Mouse (Mus musculus) left cerebral cortex, postnatal 14 days (tissue): Measurements from ENCODE around the gene Lpxn. TPM values are rescaled to one million over a fixed set of nuclear protein-coding genes. Genes with fewer than 3 reads are reported as not detected.

Experiments used
- DNase-seq, 2 experiments: peaks; one replicate each; pipeline ENCODE4 v3.0.0; 2021 to 2022; ENCODE audit warnings: low spot score in 2 of 2, mixed read lengths in 1 of 2
- intact Hi-C: fragments of 180-260 bp; cut with DNase I; formaldehyde crosslinking; loops from one replicate; pipeline ENCODE4 v1.15.1; 2025
- long read RNA-seq, 2 experiments: library from polyadenylated mRNA; stranded (forward); transcript quantifications; one replicate each; pipeline ENCODE4 v2.0.0; 2021
- total RNA-seq, 2 experiments: library from RNA; stranded (reverse); gene quantifications; 2 replicates each; pipeline ENCODE4 v1.2.3; 2021

Gene Lpxn
- total RNA-seq, result 1 to 10 TPM; 1.2 to 2.1 TPM
- long read RNA-seq, experiment 1, partial matches to known transcripts, result 0 of 2 reads
- long read RNA-seq, experiment 1, other reads (novel, unspliced or antisense), result 0 of 2 reads
- long read RNA-seq, experiment 2, partial matches to known transcripts, result 0 of 3 reads
- long read RNA-seq, experiment 2, other reads (novel, unspliced or antisense), result 2 of 3 reads

DNA sequence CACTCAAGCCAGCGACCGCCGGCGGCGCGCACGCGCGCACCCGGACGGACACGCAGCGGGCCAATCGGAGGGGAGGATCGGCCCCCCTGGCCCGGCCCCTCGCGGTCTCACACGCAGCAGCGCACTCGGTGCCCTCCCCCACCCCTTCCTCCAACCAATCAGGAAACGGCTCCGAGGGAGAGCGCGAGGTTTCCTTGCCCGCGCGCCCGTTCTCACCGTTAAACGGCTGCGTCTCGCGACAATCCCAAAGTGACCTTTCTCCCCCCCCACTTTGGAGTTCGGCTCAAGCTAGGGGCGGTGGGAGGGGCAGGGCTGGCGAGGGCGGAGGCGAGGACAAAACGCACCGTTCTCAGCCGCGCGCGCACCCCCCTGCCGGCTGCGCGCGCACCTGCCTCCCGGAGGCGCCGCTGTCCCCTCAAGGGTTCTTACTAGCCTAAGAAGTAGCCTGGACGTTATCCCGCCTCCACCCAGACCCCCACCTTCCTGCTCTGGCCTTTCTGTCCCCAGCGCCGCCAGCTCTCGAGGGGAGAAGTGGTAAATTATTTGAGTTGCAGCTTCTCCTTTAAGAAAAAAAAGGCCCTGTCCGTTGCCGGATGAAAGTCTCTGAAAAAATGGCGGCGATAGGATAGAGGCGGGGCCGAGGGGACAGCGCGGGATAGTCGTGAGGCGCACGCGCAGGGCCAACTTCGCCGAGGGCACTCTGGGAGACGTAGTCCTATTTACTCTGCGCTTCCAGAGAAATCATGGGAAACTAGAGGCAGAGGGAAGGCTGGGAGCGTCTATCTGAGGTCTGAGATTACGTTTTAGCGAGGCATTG lies at the start of gene Lpxn, which contains the start of gene Zfp91:
Lpxn (plus strand) TSS at position 683 of the 817 bp plus-strand sequence.
Zfp91 (minus strand) TSS at position 616 of the 817 bp plus-strand sequence.
- intact Hi-C loops, result loop anchor here (2.0 to 10.0 kb wide), 4 partner anchors 73 to 781 kb away; no protein-coding TSS in a partner anchor
- DNase-seq, result peak; percentile 98 to 99

DNA sequence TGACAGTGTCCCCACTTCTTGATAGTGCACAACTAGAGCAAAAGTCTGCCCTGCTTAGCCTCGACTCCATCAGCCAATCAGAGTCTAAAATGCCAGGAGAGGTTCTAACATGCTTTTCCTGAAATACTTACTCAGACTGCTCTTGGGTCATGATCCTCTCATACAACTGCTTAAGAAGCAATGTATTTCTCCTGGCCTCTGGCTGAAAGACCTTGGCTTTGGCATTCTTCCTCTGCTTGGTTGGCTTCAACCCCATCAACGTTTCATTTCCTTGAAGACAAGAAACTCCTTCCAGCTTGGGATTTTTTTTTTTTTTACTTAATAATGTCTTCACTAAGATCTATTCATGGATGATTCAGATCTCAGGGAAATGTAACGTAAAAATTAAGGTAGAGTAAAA lies 39.7 kb upstream of the Lpxn start:
- DNase-seq, result no peak
- intact Hi-C loops, result no loop called here

DNA sequence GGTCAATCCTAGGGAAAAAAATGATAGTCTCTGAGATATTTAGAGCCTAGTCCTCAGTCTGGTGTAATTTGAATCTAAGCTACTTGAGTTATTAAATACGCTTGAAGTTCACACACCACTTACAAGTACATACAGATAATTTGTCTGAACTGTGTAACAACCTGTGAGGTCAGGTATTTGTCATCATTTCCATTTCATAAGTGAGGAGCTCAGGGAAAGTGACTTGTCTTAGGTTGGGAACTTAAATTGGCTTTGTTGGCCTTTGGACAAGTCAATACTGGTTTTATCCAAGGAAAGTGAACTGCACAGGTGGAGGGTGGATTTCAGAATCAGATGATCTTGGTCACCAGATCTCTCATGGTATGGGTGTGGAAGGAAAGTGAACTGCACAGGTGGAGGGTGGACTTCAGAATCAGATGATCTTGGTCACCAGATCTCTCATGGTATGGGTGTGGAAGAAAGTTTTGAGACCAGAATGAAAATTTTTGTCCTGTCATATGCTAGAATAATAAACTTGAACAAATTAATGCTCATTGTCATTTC lies 37.0 kb upstream of the Lpxn start:
- no peak for DNase-seq
- intact Hi-C loops, result no loop called here

- intact Hi-C loops, result no loop called here
- DNase-seq, result peak; percentile 25 to 55
Measured at GRCm38 (mm10) chr19:12759656-12760055, 36.3 kb upstream of the Lpxn start.

GRCm38 (mm10) chr19:12762212-12763130 lies 33.5 kb upstream of the Lpxn start:
- no peak for DNase-seq
- intact Hi-C loops, result no loop called here

DNA sequence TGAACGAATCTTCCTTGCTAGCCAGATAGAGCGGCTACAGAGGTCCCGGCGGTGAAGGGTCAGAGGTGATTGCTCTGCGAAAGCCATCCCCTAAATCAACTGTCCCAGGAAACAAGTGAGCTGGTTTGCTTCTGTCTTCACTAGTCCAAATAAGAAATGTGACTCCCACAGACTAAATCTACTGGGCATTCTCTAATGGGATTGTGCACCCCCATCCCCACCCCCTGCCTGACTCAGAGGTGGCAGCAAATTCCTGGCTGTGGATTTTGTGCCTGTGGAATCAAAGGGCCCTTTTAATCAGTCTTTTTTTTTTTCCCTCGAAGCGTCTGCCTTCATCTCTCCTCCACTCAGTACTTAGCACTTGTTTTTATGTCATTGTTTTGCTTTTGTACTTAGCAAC lies 30.7 kb upstream of the Lpxn start, which contains the start of gene Cntf:
Cntf (minus strand) TSS at position 325 of the 400 bp plus-strand sequence.
- no peak for DNase-seq
- intact Hi-C loops, result no loop called here

GRCm38 (mm10) chr19:12770888-12771287 lies 25.1 kb upstream of the Lpxn start:
- intact Hi-C loops, result no loop called here
- DNase-seq, result no peak

DNA sequence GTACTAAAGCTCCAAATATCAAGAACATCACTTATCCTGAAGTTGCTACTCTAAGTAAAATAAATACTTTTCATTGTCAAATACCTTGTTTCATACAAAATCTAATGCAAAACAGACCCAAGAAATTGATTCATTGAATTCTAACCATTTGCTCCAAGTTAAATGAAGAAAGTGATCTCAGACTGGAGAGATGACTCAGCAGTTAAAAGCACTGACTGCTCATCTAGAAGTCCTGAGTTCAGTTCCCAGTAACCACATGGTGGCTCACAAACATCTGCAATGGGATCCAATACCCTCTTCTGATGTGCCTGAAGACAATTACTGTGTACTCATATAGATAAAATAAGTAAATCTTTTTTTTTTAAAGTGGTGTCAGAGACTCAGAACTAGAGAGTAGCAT lies 15.6 kb upstream of the Lpxn start:
- intact Hi-C loops, result no loop called here
- no peak for DNase-seq

DNA sequence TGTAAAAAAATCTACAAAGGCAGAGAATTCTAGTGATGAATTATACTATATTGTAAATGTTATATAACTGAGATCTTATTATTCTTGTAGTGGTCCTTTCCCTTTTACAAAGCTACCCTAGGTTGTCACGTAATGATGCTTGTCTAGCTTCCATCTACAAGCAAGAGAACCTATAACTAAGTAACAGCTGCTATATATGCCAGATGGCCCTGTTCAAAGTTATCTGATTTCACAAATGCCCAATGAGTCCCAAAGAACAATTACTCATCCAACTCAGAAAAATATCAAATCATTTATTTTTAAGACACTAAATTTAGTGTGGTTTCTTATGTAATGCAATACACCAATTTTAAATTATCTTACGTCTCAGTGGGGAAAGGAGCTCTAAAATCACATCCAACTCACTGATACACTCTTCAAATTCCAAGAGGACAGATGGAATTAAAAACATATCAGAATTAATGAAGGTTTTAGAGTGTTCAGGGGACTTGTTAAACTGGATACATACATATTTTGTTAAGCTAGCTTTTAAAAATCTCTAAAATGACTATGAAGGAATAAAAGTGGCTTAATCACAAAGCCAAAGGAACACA lies 9.1 kb upstream of the Lpxn start:
- no peak for DNase-seq
- intact Hi-C loops, result no loop called here

- intact Hi-C loops, result no loop called here
- no peak for DNase-seq
Measured at GRCm38 (mm10) chr19:12787721-12788120, 8.3 kb upstream of the Lpxn start.

- intact Hi-C loops, result loop anchor here (10.0 kb wide), 1 partner anchor 778 kb away; no protein-coding TSS in a partner anchor
- no peak for DNase-seq
Measured at GRCm38 (mm10) chr19:12792374-12792773, 3.6 kb upstream of the Lpxn start.

- DNase-seq, result peak; percentile 93
- intact Hi-C loops, result loop anchor here (5.0 to 10.0 kb wide), 3 partner anchors 72 to 780 kb away; no protein-coding TSS in a partner anchor
Measured at GRCm38 (mm10) chr19:12794056-12795044, 1.6 kb upstream of the Lpxn start.

DNA sequence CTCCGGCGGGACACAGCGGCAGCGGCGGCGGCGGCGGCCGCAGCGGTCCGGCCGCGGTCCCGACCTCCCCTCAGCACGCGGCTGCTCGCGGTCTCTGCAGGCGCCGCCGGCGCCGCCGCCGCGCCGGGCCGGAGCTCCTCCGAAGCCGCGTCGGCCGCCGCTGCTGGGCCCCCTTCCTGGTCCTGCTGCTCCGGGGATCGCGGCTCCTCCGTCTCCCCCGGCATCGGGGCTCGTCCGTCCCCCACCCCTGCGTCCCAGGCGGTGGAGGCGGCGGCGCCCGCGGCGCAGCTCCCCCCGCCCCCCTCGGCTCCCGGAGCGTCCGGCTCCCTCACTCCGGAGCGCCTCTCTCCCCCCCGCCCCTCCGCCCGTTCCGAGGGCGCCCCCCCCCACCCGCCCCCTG lies 883 bp upstream of the Lpxn start:
- no peak for DNase-seq
- intact Hi-C loops, result loop anchor here (5.0 to 10.0 kb wide), 3 partner anchors 73 to 780 kb away; no protein-coding TSS in a partner anchor

DNA sequence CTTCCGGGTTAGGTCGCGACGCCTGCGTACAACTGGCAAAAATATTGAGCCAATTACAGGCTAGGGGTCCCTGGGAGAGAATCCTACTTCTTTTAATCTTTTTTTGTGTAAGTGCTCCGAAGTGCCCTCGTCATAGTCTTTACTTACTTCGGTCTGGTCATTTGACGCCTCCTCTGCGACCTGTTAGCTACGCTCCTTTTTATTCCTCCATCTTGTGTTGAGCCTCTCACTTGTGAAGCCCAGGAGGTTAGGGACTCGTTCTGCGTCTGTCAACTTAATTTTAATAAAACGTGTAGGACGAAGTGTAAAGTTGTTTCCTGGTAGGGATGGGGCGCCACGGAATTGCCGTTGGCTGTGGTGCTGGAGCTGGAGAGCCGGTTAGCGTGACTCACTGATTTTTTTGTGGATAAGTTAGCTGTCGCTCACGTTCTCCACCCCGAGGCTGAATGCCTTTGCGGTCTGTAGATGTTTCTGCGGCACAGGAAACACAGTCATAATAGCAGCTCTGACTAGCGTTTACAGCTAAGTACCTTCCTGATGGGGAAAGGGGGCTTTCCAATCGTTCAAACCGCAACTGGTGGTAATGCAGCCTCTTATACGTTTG lies 437 bp downstream of the Lpxn start:
- peak in 1 of 2 experiments; percentile 57 for DNase-seq
- intact Hi-C loops, result loop anchor here (2.0 to 10.0 kb wide), 4 partner anchors 74 to 782 kb away; no protein-coding TSS in a partner anchor

- intact Hi-C loops, result loop anchor here (2.0 to 10.0 kb wide), 4 partner anchors 75 to 782 kb away; no protein-coding TSS in a partner anchor
- DNase-seq, result peak; percentile 26 to 66
Measured at GRCm38 (mm10) chr19:12797071-12797470, 1.1 kb downstream of the Lpxn start.

DNA sequence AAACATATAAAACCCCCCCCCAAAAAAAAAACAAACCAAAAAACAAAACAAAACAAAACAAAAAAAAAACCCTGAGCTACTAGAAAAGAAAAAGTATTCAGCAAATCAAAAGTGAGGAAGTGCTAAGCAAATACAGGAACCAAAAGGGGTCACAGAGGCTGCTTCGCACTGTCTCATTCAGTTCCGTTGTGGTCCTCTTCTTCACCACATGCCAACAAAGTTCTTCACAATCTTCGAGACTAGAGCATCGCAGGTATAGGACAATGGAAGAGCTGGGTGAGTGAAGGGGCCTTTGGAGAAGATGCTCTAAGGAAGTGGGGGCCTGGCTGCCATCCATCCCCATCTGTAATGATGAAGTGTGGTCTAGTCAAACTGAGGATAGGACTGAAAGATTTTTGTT lies 2.4 kb downstream of the Lpxn start:
- DNase-seq, result no peak
- intact Hi-C loops, result loop anchor here (5.0 to 10.0 kb wide), 3 partner anchors 76 to 784 kb away; no protein-coding TSS in a partner anchor

- intact Hi-C loops, result loop anchor here (5.0 to 10.0 kb wide), 3 partner anchors 77 to 784 kb away; no protein-coding TSS in a partner anchor
- no peak for DNase-seq
Measured at GRCm38 (mm10) chr19:12799081-12799480, 3.1 kb downstream of the Lpxn start.
